Mouse (Mus musculus) neural tube, embryonic 14.5 days (tissue): ENCODE results near the gene Fam76a. TPM values are rescaled to one million over a fixed set of nuclear protein-coding genes. Genes with fewer than 3 reads are reported as not detected.

ENCODE experiments used
- ATAC-seq: fragments of 200-750 bp; cut with Nextera tagmentation; 2 replicates; pipeline ENCODE4 v1.8.0; 2017; ENCODE audit warnings: low read depth, mild to moderate bottlenecking, moderate TSS enrichment, moderate library complexity
- H3K27ac ChIP-seq: fragments of 300-500 bp; sonication (generic); 2 replicates; pipeline ENCODE4 v1.5.1; 2014; ENCODE audit warnings: low read depth, mild to moderate bottlenecking, control low read depth, low read length, moderate library complexity, mixed read lengths
- H3K27me3 ChIP-seq: fragments of 300-500 bp; sonication (generic); 2 replicates; pipeline ENCODE4 v1.6.1; 2014; ENCODE audit warnings: low read length; ENCODE audit not compliant: control insufficient read depth, insufficient read depth
- H3K36me3 ChIP-seq: fragments of 300-500 bp; sonication (generic); 2 replicates; pipeline ENCODE4 v1.6.1; 2014; ENCODE audit warnings: low read length, mixed read lengths; ENCODE audit not compliant: control insufficient read depth, insufficient read depth
- H3K4me1 ChIP-seq: fragments of 300-500 bp; sonication (generic); 2 replicates; pipeline ENCODE4 v1.6.1; 2014; ENCODE audit warnings: low read length; ENCODE audit not compliant: control insufficient read depth, insufficient read depth
- H3K4me2 ChIP-seq: fragments of 300-500 bp; sonication (generic); 2 replicates; pipeline ENCODE4 v1.6.1; 2014; ENCODE audit warnings: mild to moderate bottlenecking, low read depth, low read length, control low read depth
- H3K4me3 ChIP-seq: fragments of 300-500 bp; sonication (generic); 2 replicates; pipeline ENCODE4 v1.5.1; 2014; ENCODE audit warnings: low read depth, low read length, control low read depth, mixed read lengths
- H3K9ac ChIP-seq: fragments of 300-500 bp; sonication (generic); replicated peaks from 2 replicates; pipeline ENCODE4 v1.6.1; 2014; ENCODE audit warnings: low read depth, mild to moderate bottlenecking, control low read depth, low read length, mixed read lengths
- H3K9me3 ChIP-seq: fragments of 300-500 bp; sonication (generic); 2 replicates; pipeline ENCODE4 v1.6.1; 2016; ENCODE audit warnings: low read length; ENCODE audit not compliant: control insufficient read depth
- WGBS: fragments of 180-500 bp; shearing (Covaris S2); extraction: QIAGEN DNeasy Blood & Tissue Kit; methylation state at CpG from one replicate; pipeline ENCODE4 v1.1.7; 2014; 5-methylcytosine and 5-hydroxymethylcytosine counted together
- polyA plus RNA-seq: library from polyadenylated mRNA; unstranded; fragments of >200 nt; fragmentation: Nextera tagmentation; extraction: Ambion mirVana; gene quantifications from 2 replicates; pipeline ENCODE4 v1.2.1, GENCODE M21; 2014

Fam76a gene
- polyA plus RNA-seq, 1 experiment from 2014 or later: 32.1 TPM

DNA sequence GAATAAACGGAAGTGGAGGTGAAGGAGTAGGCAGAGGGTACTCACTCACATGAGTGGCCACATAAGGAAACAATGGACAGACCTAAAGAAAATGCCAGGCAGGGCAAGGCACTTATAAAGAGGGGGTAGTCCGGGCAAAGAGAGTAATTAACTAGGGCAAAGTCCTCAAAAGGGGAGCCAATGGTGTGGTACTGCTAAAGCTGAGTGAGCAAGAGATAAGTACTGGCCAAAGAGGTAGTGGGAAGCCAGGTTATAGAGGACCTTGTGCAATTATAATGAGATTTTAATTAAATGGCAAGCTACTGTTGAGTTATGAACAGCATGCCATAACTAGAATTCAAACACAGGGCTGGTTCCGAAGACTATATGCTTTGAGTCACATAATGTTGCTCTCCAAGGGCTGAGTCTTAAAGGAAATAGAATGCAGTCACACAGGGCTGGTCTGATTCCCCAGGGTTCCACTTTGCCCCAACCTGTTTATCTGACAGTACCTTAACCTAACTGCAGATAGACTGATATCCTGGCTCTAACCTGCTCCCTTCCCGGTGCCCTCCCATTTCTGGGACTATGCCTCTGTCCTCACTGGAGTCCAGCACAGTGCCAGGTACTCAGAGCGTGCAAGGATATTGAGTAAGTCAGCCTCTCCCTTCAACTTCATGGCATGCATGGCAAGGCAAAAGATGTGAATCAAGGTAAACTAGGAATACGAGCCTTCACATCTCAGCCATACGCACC is 47.8 kb downstream of the Fam76a start:
- Histone ChIP-seq H3K9ac (no peak overlapping the region), H3K36me3 (peaks cover 13% of the 10 kb centered on the region), H3K4me1 (no peaks in the 10 kb centered on the region), H3K4me2 (no peak overlapping the region), H3K27ac (no peak overlapping the region), H3K27me3 (no peaks in the 10 kb centered on the region), H3K4me3 (no peak overlapping the region), H3K9me3 (no peaks in the 10 kb centered on the region)
- no peak for ATAC-seq
- WGBS: 96% methylated on average over 7 of the region's 7 CpGs

DNA sequence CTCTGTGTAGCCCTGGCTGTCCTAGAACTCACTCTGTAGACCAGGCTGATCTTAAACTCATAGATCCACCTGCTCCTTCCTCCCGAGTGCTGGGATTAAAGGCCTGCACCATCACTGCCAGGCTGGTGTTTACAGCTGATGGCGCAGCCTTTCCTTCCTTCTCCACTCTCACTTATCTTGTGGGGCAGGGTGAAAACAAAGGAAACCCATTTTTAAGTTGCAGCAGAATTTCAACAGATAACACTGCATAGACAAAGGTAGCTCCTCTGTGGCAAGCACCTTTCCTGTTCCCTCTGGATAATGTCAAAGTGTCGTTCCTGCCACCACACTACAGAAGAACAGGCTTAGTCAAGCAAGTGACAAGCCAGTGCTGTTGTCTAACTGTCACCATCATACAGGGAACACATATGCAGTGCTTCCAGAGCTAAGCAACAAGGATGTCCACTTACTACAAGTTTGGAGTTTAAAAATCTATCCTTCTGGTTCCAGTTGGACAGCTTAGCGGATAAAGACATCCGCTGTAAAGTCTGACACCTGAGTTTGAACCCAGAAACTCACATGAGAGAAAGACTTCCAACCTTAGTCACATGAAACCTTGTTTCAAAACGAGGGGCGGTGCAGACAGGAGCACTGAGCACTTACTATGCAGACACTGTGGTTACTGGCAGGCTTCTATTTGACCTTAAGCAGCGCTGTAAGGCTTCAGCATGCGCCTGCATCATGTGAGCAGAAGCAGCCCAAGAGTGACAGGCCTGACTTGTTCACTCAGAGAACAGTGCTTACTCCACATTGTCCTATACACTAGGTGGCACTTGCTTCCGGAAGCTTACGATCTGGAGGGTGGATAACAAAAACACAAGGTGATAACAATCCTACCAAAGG is 48.6 kb downstream of the Fam76a start:
- no peak for ATAC-seq
- Histone ChIP-seq H3K27me3 (no peaks in the 10 kb centered on the region), H3K9me3 (no peaks in the 10 kb centered on the region), H3K36me3 (peaks cover 21% of the 10 kb centered on the region), H3K4me1 (no peaks in the 10 kb centered on the region), H3K4me2 (no peak overlapping the region), H3K27ac (no peak overlapping the region), H3K9ac (no peak overlapping the region), H3K4me3 (no peak overlapping the region)
- 94% methylated on average over 11 of the region's 11 CpGs for WGBS

DNA sequence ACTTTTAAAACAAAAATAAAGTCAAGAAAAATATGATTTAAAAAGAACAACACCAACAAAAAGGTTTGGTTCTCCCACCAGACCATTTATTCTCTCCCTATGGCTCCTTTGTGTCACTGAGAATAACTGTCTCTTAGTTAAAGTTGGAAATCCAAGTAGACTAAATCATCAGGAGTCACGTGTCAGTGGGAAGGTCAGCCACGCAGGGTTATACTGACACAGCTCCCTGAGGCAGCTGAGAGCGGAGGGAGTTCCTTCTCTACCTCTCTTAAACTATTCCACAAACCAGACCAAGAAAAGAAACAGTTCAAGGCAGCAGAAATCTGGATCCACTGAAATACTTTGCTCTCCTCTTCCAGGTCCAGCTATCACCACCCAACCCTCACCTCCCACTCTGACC is 51.2 kb downstream of the Fam76a start:
- no peak for ATAC-seq
- Histone ChIP-seq H3K36me3 (peaks cover 45% of the 10 kb centered on the region), H3K9me3 (no peaks in the 10 kb centered on the region), H3K9ac (no peak overlapping the region), H3K4me1 (no peaks in the 10 kb centered on the region), H3K27me3 (no peaks in the 10 kb centered on the region), H3K4me2 (no peak overlapping the region), H3K4me3 (no peak overlapping the region), H3K27ac (no peak overlapping the region)
- WGBS: 96% methylated on average over 3 of the region's 3 CpGs

DNA sequence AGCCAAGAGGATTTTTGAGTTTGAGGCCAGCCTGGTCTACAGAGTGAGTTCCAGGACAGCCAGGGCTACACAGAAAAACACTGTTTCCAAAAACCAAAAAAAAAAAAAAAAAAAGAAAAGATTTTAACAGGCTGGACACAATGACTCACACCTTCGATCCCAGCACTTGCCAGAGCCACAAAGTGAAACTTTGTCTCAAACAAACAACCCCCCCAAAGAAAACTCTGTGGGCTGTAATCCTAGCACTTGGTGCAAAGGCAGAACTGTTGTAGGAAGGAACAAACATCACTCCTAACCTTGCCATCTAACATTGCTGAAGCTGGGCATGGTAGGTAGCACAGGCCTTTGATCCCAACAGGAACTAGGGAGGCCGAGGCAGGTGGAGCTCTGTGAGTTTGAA is 57.5 kb downstream of the Fam76a start:
- Histone ChIP-seq H3K4me2 (no peak overlapping the region), H3K36me3 (peaks cover 60% of the 10 kb centered on the region), H3K27me3 (no peaks in the 10 kb centered on the region), H3K9me3 (no peaks in the 10 kb centered on the region), H3K4me1 (no peaks in the 10 kb centered on the region), H3K9ac (no peak overlapping the region), H3K4me3 (no peak overlapping the region), H3K27ac (no peak overlapping the region)
- no peak for ATAC-seq
- 100% methylated on average over 2 of the region's 2 CpGs for WGBS

DNA sequence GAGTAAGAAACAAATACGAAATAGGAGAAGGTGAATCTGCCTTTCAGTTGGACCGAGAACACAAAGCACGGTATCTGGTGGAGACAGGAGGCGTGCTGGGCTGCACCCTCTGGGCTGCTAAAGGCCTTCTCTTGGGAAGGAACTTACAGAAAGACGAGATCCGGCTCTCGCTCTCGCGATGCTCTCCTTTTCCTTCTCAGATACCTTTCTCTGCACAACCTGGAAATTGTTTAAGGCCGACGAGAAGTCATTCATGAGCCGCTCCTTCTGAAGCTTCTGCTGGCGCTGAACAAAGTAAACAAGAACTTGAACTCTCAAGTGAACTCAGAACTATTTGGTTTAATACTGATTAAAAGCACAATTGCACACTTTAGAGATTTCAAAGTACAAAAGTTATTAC is 59.3 kb downstream of the Fam76a start:
- 95% methylated on average over 13 of the region's 13 CpGs for WGBS
- H3K4me1 ChIP-seq: no peaks in the 10 kb centered on the region
- no peak overlapping the region for H3K27ac ChIP-seq
- H3K4me2 ChIP-seq: no peak overlapping the region
- H3K9ac ChIP-seq: no peak overlapping the region
- peaks cover 59% of the 10 kb centered on the region for H3K36me3 ChIP-seq
- no peak overlapping the region for H3K4me3 ChIP-seq
- no peaks in the 10 kb centered on the region for H3K9me3 ChIP-seq
- H3K27me3 ChIP-seq: no peaks in the 10 kb centered on the region
- no peak for ATAC-seq

DNA sequence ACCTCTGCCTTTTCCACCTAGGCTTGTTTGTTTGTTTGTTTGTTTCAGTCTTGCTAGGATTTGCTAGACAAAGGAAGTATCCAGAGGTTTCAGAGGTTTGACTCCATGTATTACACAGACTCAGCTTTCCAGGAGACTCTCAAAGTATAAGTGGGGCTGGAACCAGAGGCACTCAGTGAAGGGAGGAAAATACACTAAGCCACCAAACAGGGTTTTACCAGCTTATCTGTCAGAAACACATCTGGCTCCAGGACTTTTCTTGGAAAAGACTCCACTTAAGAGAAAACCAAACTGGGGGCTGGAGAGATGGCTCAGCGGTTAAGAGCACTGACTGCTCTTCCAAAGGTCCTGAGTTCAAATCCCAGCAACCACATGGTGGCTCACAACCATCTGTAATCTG is 61.5 kb downstream of the Fam76a start:
- H3K9ac ChIP-seq: no peak overlapping the region
- WGBS: 100% methylated on average over 1 of the region's 1 CpGs
- no peak overlapping the region for H3K4me3 ChIP-seq
- no peaks in the 10 kb centered on the region for H3K9me3 ChIP-seq
- peaks cover 63% of the 10 kb centered on the region for H3K36me3 ChIP-seq
- no peak overlapping the region for H3K4me2 ChIP-seq
- no peak overlapping the region for H3K27ac ChIP-seq
- ATAC-seq: no peak
- no peaks in the 10 kb centered on the region for H3K4me1 ChIP-seq
- no peaks in the 10 kb centered on the region for H3K27me3 ChIP-seq

Other genes with a start within 250 kb of the Fam76a start
- gene Xkr8, start 190.0 kb downstream of the Fam76a start, polyA plus RNA-seq: 5.4 and 6.0 TPM in 2 replicates
- 0.27 and 0.39 TPM in 2 replicates for gene Smpdl3b, start 165.3 kb downstream of the Fam76a start, polyA plus RNA-seq
- gene Rpa2, start 154.2 kb downstream of the Fam76a start, polyA plus RNA-seq: 33.7 and 35.0 TPM in 2 replicates
- 0.11 and 1.1 TPM in 2 replicates for gene Themis2, start 126.2 kb downstream of the Fam76a start, polyA plus RNA-seq
- gene Ppp1r8, start 79.4 kb downstream of the Fam76a start, polyA plus RNA-seq: 47.9 and 52.6 TPM in 2 replicates
- gene Stx12, start 38.0 kb downstream of the Fam76a start, polyA plus RNA-seq: 167 and 171 TPM in 2 replicates
- gene Fgr, start 51.5 kb upstream of the Fam76a start, polyA plus RNA-seq: not detected in 2 replicates
- 12.2 and 13.1 TPM in 2 replicates for gene Ahdc1, start 88.7 kb upstream of the Fam76a start, polyA plus RNA-seq
- gene Wasf2, start 207.9 kb upstream of the Fam76a start, polyA plus RNA-seq: 18.5 and 19.6 TPM in 2 replicates